Mouse (Mus musculus): ENCODE data around the gene Gtf2h5. TPM values are rescaled to one million over a fixed set of nuclear protein-coding genes. Genes with fewer than 3 reads are reported as not detected.

Gene Gtf2h5
- total RNA-seq, 1 experiment = 85.1 TPM

DNA sequence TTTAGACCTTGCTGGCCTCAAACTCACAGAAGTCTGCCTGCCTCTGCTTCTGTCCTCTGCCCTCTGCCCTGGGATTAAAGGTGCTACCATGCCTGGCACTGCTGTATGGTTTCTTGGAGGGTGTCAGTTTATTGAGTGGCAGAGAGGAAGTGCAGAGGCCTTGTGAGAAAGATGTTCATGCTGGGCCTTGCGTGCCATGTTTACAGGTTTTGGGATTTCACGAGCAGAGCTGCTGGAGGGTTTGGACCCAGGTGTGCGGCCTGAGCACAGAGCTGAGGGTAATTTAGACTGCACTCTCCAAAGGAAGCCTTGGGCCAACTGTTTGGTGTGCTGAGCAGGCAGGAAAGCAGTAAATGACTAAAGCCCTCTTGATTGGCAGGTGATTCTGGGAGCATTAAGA, 38.3 kb downstream of the Gtf2h5 start:
- no peak for DNase-seq (ENCODE audit: low read depth, low spot score)
- Histone ChIP-seq H3K27ac (ENCODE audit: insufficient read depth, low read depth, low read length, poor library complexity, severe bottlenecking) (no peak overlapping the region), H3K9me3 (ENCODE audit: control insufficient read depth, insufficient read depth, low read depth, low read length) (no peaks in the 10 kb centered on the region), H3K4me3 (ENCODE audit: insufficient read depth in 1 of 2, low read depth in 1 of 2, low read length in 2 of 2, poor library complexity in 1 of 2, severe bottlenecking in 1 of 2) (no peak overlapping the region), H3K9ac (ENCODE audit: insufficient read depth, low read depth, low read length, poor library complexity, severe bottlenecking) (no peak overlapping the region; the same call in 1 of the 2 replicates), H3K4me1 (ENCODE audit: control insufficient read depth in 2 of 2, insufficient read depth in 2 of 2, low read length in 2 of 2, poor library complexity in 1 of 2) (no peaks in the 10 kb centered on the region), H3K36me3 (ENCODE audit: control insufficient read depth, insufficient read depth, low read length, poor library complexity, severe bottlenecking) (no peaks in the 10 kb centered on the region)
- in situ Hi-C loops (cut with MboI; ENCODE audit: low sequenced_read_pairs in 2 of 2, unreplicated experiment in 2 of 2) = no loop called here
- TF ChIP-seq MAFK (IDR thresholded peaks at IDR 0.05; ENCODE audit: insufficient read depth, low read depth, low read length) = no peak
- no peak for TF ChIP-seq ZNF384 (IDR thresholded peaks at IDR 0.05; ENCODE audit: low read depth, low read length)
- no peak for TF ChIP-seq HCFC1 (IDR thresholded peaks at IDR 0.05; ENCODE audit: borderline replicate concordance, insufficient read depth, low read length)
- TF ChIP-seq ZC3H11A (IDR thresholded peaks at IDR 0.05; ENCODE audit: borderline replicate concordance, low read depth, low read length) = no peak
- no peak for TF ChIP-seq CHD2 (IDR thresholded peaks at IDR 0.05; ENCODE audit: low read depth, low read length)

DNA sequence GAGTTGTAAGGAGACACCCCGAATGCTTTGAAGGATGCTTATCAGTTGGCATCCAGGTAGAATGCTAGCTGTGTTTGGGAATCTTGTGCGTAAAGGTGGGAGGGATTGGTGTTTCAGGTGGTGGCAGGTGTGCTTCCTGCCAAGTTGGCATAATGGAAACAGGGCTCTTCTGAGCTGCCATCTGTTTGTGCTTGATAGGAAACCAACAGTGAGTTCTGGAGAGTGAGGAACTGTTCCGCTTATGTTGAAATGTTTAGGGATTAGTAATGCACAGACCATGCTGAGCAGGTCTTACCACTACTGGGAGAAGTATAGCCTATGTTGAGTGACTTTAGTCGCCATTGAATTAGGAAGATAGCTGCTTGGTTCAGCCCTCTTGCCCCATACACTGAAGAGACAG, 39.3 kb downstream of the Gtf2h5 start:
- in situ Hi-C loops (cut with MboI; ENCODE audit: low sequenced_read_pairs in 2 of 2, unreplicated experiment in 2 of 2) = no loop called here
- TF ChIP-seq MAFK (IDR thresholded peaks at IDR 0.05; ENCODE audit: insufficient read depth, low read depth, low read length) (no peak), HCFC1 (IDR thresholded peaks at IDR 0.05; ENCODE audit: borderline replicate concordance, insufficient read depth, low read length) (no peak), ZNF384 (IDR thresholded peaks at IDR 0.05; ENCODE audit: low read depth, low read length) (no peak), CHD2 (IDR thresholded peaks at IDR 0.05; ENCODE audit: low read depth, low read length) (no peak), ZC3H11A (IDR thresholded peaks at IDR 0.05; ENCODE audit: borderline replicate concordance, low read depth, low read length) (no peak)

DNA sequence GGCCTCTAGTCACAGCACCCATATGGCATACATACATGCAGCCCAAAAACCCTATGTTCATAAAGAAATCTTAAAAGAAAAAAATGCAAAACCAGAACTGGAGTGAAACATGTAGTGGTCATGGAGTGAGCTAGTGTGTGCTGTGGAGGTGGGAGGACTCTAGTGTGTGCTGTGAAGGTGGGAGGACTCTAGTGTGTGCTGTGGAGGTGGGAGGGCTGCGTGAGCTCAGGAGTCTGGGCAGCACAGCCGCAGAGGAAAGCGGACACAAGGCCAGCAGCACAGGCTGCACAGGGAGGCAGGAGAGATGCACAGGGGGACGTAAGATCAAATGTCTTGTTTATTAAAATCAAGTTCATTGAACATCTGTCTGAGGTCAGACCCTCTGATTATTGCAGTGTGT, 44.2 kb downstream of the Gtf2h5 start:
- H3K4me1 ChIP-seq (ENCODE audit: control insufficient read depth in 2 of 2, insufficient read depth in 2 of 2, low read length in 2 of 2, poor library complexity in 1 of 2) = peaks cover 5 to 12% of the 10 kb centered on the region in 2 experiments; a peak in 2 of 4 replicates
- no peaks in the 10 kb centered on the region for H3K9me3 ChIP-seq (ENCODE audit: control insufficient read depth, insufficient read depth, low read depth, low read length)
- no peak overlapping the region for H3K4me3 ChIP-seq (ENCODE audit: insufficient read depth in 1 of 2, low read depth in 1 of 2, low read length in 2 of 2, poor library complexity in 1 of 2, severe bottlenecking in 1 of 2)
- H3K36me3 ChIP-seq (ENCODE audit: control insufficient read depth, insufficient read depth, low read length, poor library complexity, severe bottlenecking) = no peaks in the 10 kb centered on the region; the same call in 1 of the 2 replicates
- no peak overlapping the region for H3K27ac ChIP-seq (ENCODE audit: insufficient read depth, low read depth, low read length, poor library complexity, severe bottlenecking)
- in situ Hi-C loops (cut with MboI; ENCODE audit: low sequenced_read_pairs in 2 of 2, unreplicated experiment in 2 of 2) = no loop called here
- H3K9ac ChIP-seq (ENCODE audit: insufficient read depth, low read depth, low read length, poor library complexity, severe bottlenecking) = no peak overlapping the region
- no peak for DNase-seq (ENCODE audit: low read depth, low spot score)
- TF ChIP-seq CHD2 (IDR thresholded peaks at IDR 0.05; ENCODE audit: low read depth, low read length) = no peak
- TF ChIP-seq ZNF384 (IDR thresholded peaks at IDR 0.05; ENCODE audit: low read depth, low read length) = no peak
- no peak for TF ChIP-seq MAFK (IDR thresholded peaks at IDR 0.05; ENCODE audit: insufficient read depth, low read depth, low read length)
- no peak for TF ChIP-seq ZC3H11A (IDR thresholded peaks at IDR 0.05; ENCODE audit: borderline replicate concordance, low read depth, low read length)
- no peak for TF ChIP-seq HCFC1 (IDR thresholded peaks at IDR 0.05; ENCODE audit: borderline replicate concordance, insufficient read depth, low read length)

More for the DNA sequence above, 39.3 kb downstream of the Gtf2h5 start:
- Histone ChIP-seq H3K4me3 (ENCODE audit: insufficient read depth in 1 of 2, low read depth in 1 of 2, low read length in 2 of 2, poor library complexity in 1 of 2, severe bottlenecking in 1 of 2) (no peak overlapping the region), H3K9ac (ENCODE audit: insufficient read depth, low read depth, low read length, poor library complexity, severe bottlenecking) (no peak overlapping the region), H3K9me3 (ENCODE audit: control insufficient read depth, insufficient read depth, low read depth, low read length) (no peaks in the 10 kb centered on the region), H3K4me1 (ENCODE audit: control insufficient read depth in 2 of 2, insufficient read depth in 2 of 2, low read length in 2 of 2, poor library complexity in 1 of 2) (no peaks in the 10 kb centered on the region), H3K36me3 (ENCODE audit: control insufficient read depth, insufficient read depth, low read length, poor library complexity, severe bottlenecking) (no peaks in the 10 kb centered on the region; the same call in 1 of the 2 replicates), H3K27ac (ENCODE audit: insufficient read depth, low read depth, low read length, poor library complexity, severe bottlenecking) (no peak overlapping the region)
- DNase-seq (ENCODE audit: low read depth, low spot score) = no peak

DNA sequence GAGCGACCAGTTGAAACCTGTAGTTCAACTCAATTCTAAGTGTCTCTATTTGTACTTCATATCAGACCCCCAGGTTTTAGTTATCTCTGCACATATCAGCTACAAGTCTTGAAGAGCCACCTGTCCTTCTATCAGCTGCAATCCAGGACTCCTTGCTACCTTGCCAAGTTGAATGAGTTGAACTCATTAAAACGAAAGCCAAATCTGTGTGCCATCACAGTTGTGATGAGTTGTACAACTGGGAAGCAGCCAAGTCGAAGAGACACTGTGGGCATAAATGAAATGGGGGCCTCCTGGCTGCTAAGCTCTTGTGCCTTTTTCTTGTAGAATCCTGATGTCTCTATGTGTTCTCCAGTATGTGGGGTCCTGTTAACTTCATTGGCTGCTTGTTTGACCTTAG, 45.9 kb downstream of the Gtf2h5 start:
- no peak overlapping the region for H3K4me3 ChIP-seq (ENCODE audit: insufficient read depth in 1 of 2, low read depth in 1 of 2, low read length in 2 of 2, poor library complexity in 1 of 2, severe bottlenecking in 1 of 2)
- H3K27ac ChIP-seq (ENCODE audit: insufficient read depth, low read depth, low read length, poor library complexity, severe bottlenecking) = no peak overlapping the region
- DNase-seq (ENCODE audit: low read depth, low spot score) = no peak
- H3K9ac ChIP-seq (ENCODE audit: insufficient read depth, low read depth, low read length, poor library complexity, severe bottlenecking) = no peak overlapping the region
- in situ Hi-C loops (cut with MboI; ENCODE audit: low sequenced_read_pairs in 2 of 2, unreplicated experiment in 2 of 2) = no loop called here
- no peak for TF ChIP-seq ZNF384 (IDR thresholded peaks at IDR 0.05; ENCODE audit: low read depth, low read length)
- no peak for TF ChIP-seq MAFK (IDR thresholded peaks at IDR 0.05; ENCODE audit: insufficient read depth, low read depth, low read length)
- TF ChIP-seq HCFC1 (IDR thresholded peaks at IDR 0.05; ENCODE audit: borderline replicate concordance, insufficient read depth, low read length) = no peak
- TF ChIP-seq ZC3H11A (IDR thresholded peaks at IDR 0.05; ENCODE audit: borderline replicate concordance, low read depth, low read length) = no peak
- TF ChIP-seq CHD2 (IDR thresholded peaks at IDR 0.05; ENCODE audit: low read depth, low read length) = no peak
- no peaks in the 10 kb centered on the region for H3K9me3 ChIP-seq (ENCODE audit: control insufficient read depth, insufficient read depth, low read depth, low read length)
- H3K4me1 ChIP-seq (ENCODE audit: control insufficient read depth in 2 of 2, insufficient read depth in 2 of 2, low read length in 2 of 2, poor library complexity in 1 of 2) = peaks cover 5 to 13% of the 10 kb centered on the region in 2 experiments; a peak in 2 of 4 replicates
- H3K36me3 ChIP-seq (ENCODE audit: control insufficient read depth, insufficient read depth, low read length, poor library complexity, severe bottlenecking) = no peaks in the 10 kb centered on the region; the same call in 1 of the 2 replicates
